Mouse (Mus musculus) left cerebral cortex, postnatal 36 days (tissue): ENCODE measurements around the gene Rbmy. TPM values are rescaled to one million over a fixed set of nuclear protein-coding genes. Genes with fewer than 3 reads are reported as not detected.
"Not testable (repeated sequence)": the region's sequence is repeated elsewhere in the genome, so short reads cannot be mapped to it uniquely, and the experiment has no call there.

Experiments
- DNase-seq, 2 experiments: peaks; one replicate each; pipeline ENCODE4 v3.0.0; 2021 to 2022; ENCODE audit warnings: low spot score in 2 of 2, mixed read lengths in 1 of 2
- intact Hi-C: fragments of 180-260 bp; cut with DNase I; formaldehyde crosslinking; loops from one replicate; pipeline ENCODE4 v1.15.1; 2025
- total RNA-seq, 2 experiments: library from RNA; stranded (reverse); gene quantifications; 2 replicates each; pipeline ENCODE4 v1.2.3; 2021

The Rbmy gene
- not detected for total RNA-seq

GRCm38 (mm10) chrY:2830380-2830779, at the start of gene Rbmy, which contains the start of gene Gm10256:
Gene Rbmy (plus strand): TSS chrY:2830680.
Gene Gm10256 (plus strand): TSS chrY:2830699.
- intact Hi-C loops, DNase-seq: not testable (repeated sequence)

- DNase-seq, intact Hi-C loops: not testable (repeated sequence)
These were observed 34.4 kb upstream of the Rbmy start, which contains the start of gene Gm4064 for GRCm38 (mm10) chrY:2796105-2796504. Gene Gm4064 (minus strand): TSS chrY:2796205.

Other genes starting within 250 kb of the Rbmy start
- not detected for gene H2al2c, start 231.6 kb upstream of the Rbmy start, total RNA-seq
- not detected for gene Sry, start 167.0 kb upstream of the Rbmy start, total RNA-seq
- not detected for gene H2al2b, start 110.0 kb upstream of the Rbmy start, total RNA-seq
- gene Gm4064, start 34.5 kb upstream of the Rbmy start, total RNA-seq, result not detected
- not detected for gene Gm10256, start within 50 bp of the Rbmy start, total RNA-seq
- not detected for gene Gm10352, start 70.3 kb downstream of the Rbmy start, total RNA-seq
- gene Gm29289, start 101.9 kb downstream of the Rbmy start, total RNA-seq, result not detected